Mouse (Mus musculus): ENCODE measurements around the gene Dnaic2. TPM values are rescaled to one million over a fixed set of nuclear protein-coding genes. Genes with fewer than 3 reads are reported as not detected.
A peak's percentile ranks its signal among the peaks of the same experiment; 100 is the strongest.

Dnaic2 gene
- total RNA-seq, 2 experiments from 2014 or later = 0.07 to 0.33 TPM

- intact Hi-C loops (cut with DNase I) = no loop called here
Observed at GRCm38 (mm10) chr11:114699511-114699910, 27.7 kb upstream of the Dnaic2 start.

GRCm38 (mm10) chr11:114702311-114702995 is 24.8 kb upstream of the Dnaic2 start:
- DNase-seq = no peak
- intact Hi-C loops (cut with DNase I) = no loop called here

More at GRCm38 (mm10) chr11:114699511-114699910, 27.7 kb upstream of the Dnaic2 start:
- DNase-seq = peak; percentile 60 to 72

- DNase-seq = no peak
- intact Hi-C loops (cut with DNase I) = no loop called here
Observed at GRCm38 (mm10) chr11:114702996-114703361, 24.2 kb upstream of the Dnaic2 start.

GRCm38 (mm10) chr11:114704071-114704913 is 22.9 kb upstream of the Dnaic2 start:
- intact Hi-C loops (cut with DNase I) = no loop called here
- no peak for DNase-seq

GRCm38 (mm10) chr11:114706358-114706757 is 20.9 kb upstream of the Dnaic2 start:
- intact Hi-C loops (cut with DNase I) = no loop called here
- DNase-seq = no peak

- intact Hi-C loops (cut with DNase I) = no loop called here
Observed at GRCm38 (mm10) chr11:114711393-114711792, 15.8 kb upstream of the Dnaic2 start.

GRCm38 (mm10) chr11:114711861-114712260 is 15.3 kb upstream of the Dnaic2 start:
- DNase-seq = no peak
- intact Hi-C loops (cut with DNase I) = no loop called here

More at GRCm38 (mm10) chr11:114711393-114711792, 15.8 kb upstream of the Dnaic2 start:
- no peak for DNase-seq

- no peak for DNase-seq
- intact Hi-C loops (cut with DNase I) = no loop called here
Observed at GRCm38 (mm10) chr11:114714526-114714925, 12.7 kb upstream of the Dnaic2 start.

- DNase-seq = peak in 1 of 2 experiments; percentile 57
- intact Hi-C loops (cut with DNase I) = no loop called here
Observed at GRCm38 (mm10) chr11:114715531-114715930, 11.7 kb upstream of the Dnaic2 start.

GRCm38 (mm10) chr11:114720535-114720934 is 6.7 kb upstream of the Dnaic2 start:
- intact Hi-C loops (cut with DNase I) = no loop called here
- no peak for DNase-seq

GRCm38 (mm10) chr11:114722438-114722837 is 4.8 kb upstream of the Dnaic2 start:
- DNase-seq = no peak
- intact Hi-C loops (cut with DNase I) = no loop called here

- intact Hi-C loops (cut with DNase I) = no loop called here
- DNase-seq = no peak
Observed at GRCm38 (mm10) chr11:114723030-114723429, 4.2 kb upstream of the Dnaic2 start.

- peak; percentile 56 to 73 for DNase-seq
- intact Hi-C loops (cut with DNase I) = loop anchor here (5.0 kb wide), 1 partner anchor 53 kb away; no protein-coding TSS in a partner anchor
Observed at GRCm38 (mm10) chr11:114724787-114725590, 2.2 kb upstream of the Dnaic2 start.

- intact Hi-C loops (cut with DNase I) = loop anchor here (5.0 kb wide), 1 partner anchor 56 kb away; no protein-coding TSS in a partner anchor
- DNase-seq = no peak
Observed at GRCm38 (mm10) chr11:114727826-114728186, 598 bp downstream of the Dnaic2 start.

- intact Hi-C loops (cut with DNase I) = loop anchor here (5.0 kb wide), 1 partner anchor 56 kb away; no protein-coding TSS in a partner anchor
- no peak for DNase-seq
Observed at GRCm38 (mm10) chr11:114728333-114728732, 1.1 kb downstream of the Dnaic2 start.

- intact Hi-C loops (cut with DNase I) = loop anchor here (5.0 kb wide), 1 partner anchor 58 kb away; no protein-coding TSS in a partner anchor
- no peak for DNase-seq
Observed at GRCm38 (mm10) chr11:114729832-114730363, 2.7 kb downstream of the Dnaic2 start.

- intact Hi-C loops (cut with DNase I) = no loop called here
Observed at GRCm38 (mm10) chr11:114731711-114732110, 4.5 kb downstream of the Dnaic2 start.

GRCm38 (mm10) chr11:114732890-114733289 is 5.7 kb downstream of the Dnaic2 start:
- no peak for DNase-seq
- intact Hi-C loops (cut with DNase I) = no loop called here

More at GRCm38 (mm10) chr11:114731711-114732110, 4.5 kb downstream of the Dnaic2 start:
- DNase-seq = no peak

- intact Hi-C loops (cut with DNase I) = no loop called here
- DNase-seq = no peak
Observed at GRCm38 (mm10) chr11:114736111-114736510, 8.9 kb downstream of the Dnaic2 start.

- peak; percentile 39 to 47 for DNase-seq
- intact Hi-C loops (cut with DNase I) = no loop called here
Observed at GRCm38 (mm10) chr11:114736913-114737624, 9.9 kb downstream of the Dnaic2 start.
